Mouse (Mus musculus) CH12.LX (cell line): ENCODE data around the gene P2rx7. TPM values are rescaled to one million over a fixed set of nuclear protein-coding genes. Genes with fewer than 3 reads are reported as not detected.

ENCODE experiments used
- DNase-seq: peaks from one replicate; pipeline ENCODE4 v3.0.0-alpha.2; 2013; ENCODE audit errors: extremely low read depth
- H3K27ac ChIP-seq: 2 replicates; pipeline ENCODE4 v1.5.1; 2012; ENCODE audit warnings: low read depth, mild to moderate bottlenecking, control low read depth, moderate library complexity; ENCODE audit not compliant: insufficient read depth
- H3K27me3 ChIP-seq: replicated peaks from 2 replicates; pipeline ENCODE3; 2012; ENCODE audit warnings: inconsistent platforms
- H3K36me3 ChIP-seq, 2 experiments: replicated peaks in 1 of 2; 2 replicates each; pipeline versions ENCODE3 to v1.6.1; 2012; ENCODE audit warnings: inconsistent platforms in 1 of 2, low read length in 1 of 2, mild to moderate bottlenecking in 1 of 2, mixed read lengths in 1 of 2, moderate library complexity in 1 of 2; ENCODE audit not compliant: control insufficient read depth in 1 of 2, insufficient read depth in 1 of 2
- H3K4me1 ChIP-seq, 2 experiments: 2 replicates each; pipeline ENCODE4 v1.6.1; 2012; ENCODE audit warnings: inconsistent platforms in 1 of 2, moderate library complexity in 1 of 2; ENCODE audit not compliant: insufficient read depth in 2 of 2, control insufficient read depth in 1 of 2
- H3K4me2 ChIP-seq: 2 replicates; pipeline ENCODE4 v1.6.1; 2012; ENCODE audit warnings: low read depth, mild to moderate bottlenecking, control low read depth; ENCODE audit not compliant: poor library complexity, insufficient read depth, severe bottlenecking
- H3K4me3 ChIP-seq, 3 experiments: fragments of 150-350 bp in 1 of 3; sonication (generic) in 1 of 3; replicated peaks in 1 of 3; 2 replicates each; pipeline versions ENCODE3 to v1.5.1; 2011 to 2012; ENCODE audit warnings: low read depth in 2 of 3, low read length in 2 of 3, mild to moderate bottlenecking in 2 of 3, moderate library complexity in 2 of 3, control low read depth in 1 of 3, improper control_type of control experiment in 1 of 3, inconsistent platforms in 1 of 3, mixed read lengths in 1 of 3; ENCODE audit not compliant: poor library complexity in 1 of 3
- H3K79me2 ChIP-seq: replicated peaks from 2 replicates; pipeline ENCODE4 v1.6.1; 2012; ENCODE audit warnings: mild to moderate bottlenecking, moderate library complexity; ENCODE audit not compliant: control insufficient read depth, poor library complexity, insufficient read depth, severe bottlenecking; ENCODE audit errors: extremely low read depth
- H3K9ac ChIP-seq: 2 replicates; pipeline ENCODE4 v1.6.1; 2012; ENCODE audit warnings: low read depth, mild to moderate bottlenecking, control low read depth, moderate library complexity; ENCODE audit not compliant: insufficient read depth
- H3K9me3 ChIP-seq: replicated peaks from 2 replicates; pipeline ENCODE3; 2012; ENCODE audit warnings: low read length, inconsistent platforms, mixed read lengths
- CHD1 ChIP-seq: IDR thresholded peaks from 2 replicates; pipeline ENCODE4 v1.6.1; 2012; ENCODE audit warnings: low read depth, low read length, improper control_type of control experiment, inconsistent platforms
- CHD2 ChIP-seq: IDR thresholded peaks from 2 replicates; pipeline ENCODE4 v1.6.1; 2011; ENCODE audit warnings: low read length, improper control_type of control experiment
- E2F4 ChIP-seq: IDR thresholded peaks from 2 replicates; pipeline ENCODE4 v1.6.1; 2011; ENCODE audit warnings: low read depth, low read length, improper control_type of control experiment; ENCODE audit not compliant: insufficient replicate concordance
- EP300 ChIP-seq: IDR thresholded peaks from 2 replicates; pipeline ENCODE4 v1.6.1; 2011; ENCODE audit warnings: low read length, improper control_type of control experiment
- ETS1 ChIP-seq: conservative IDR thresholded peaks from 2 replicates; pipeline ENCODE4 v1.6.1; 2012; ENCODE audit warnings: low read depth, mild to moderate bottlenecking, inconsistent platforms, low read length, improper control_type of control experiment, moderate library complexity
- GABPA ChIP-seq: IDR thresholded peaks from 2 replicates; pipeline ENCODE4 v1.6.1; 2012; ENCODE audit warnings: low read depth, low read length, improper control_type of control experiment, inconsistent platforms; ENCODE audit not compliant: insufficient replicate concordance
- HCFC1 ChIP-seq: IDR thresholded peaks from 2 replicates; pipeline ENCODE4 v1.6.1; 2012; ENCODE audit warnings: low read depth, mild to moderate bottlenecking, inconsistent platforms, low read length, improper control_type of control experiment
- IRF4 ChIP-seq: IDR thresholded peaks from 2 replicates; pipeline ENCODE4 v1.6.1; 2014; ENCODE audit warnings: low read depth, mild to moderate bottlenecking, inconsistent platforms, low read length, improper control_type of control experiment
- JUND ChIP-seq: conservative IDR thresholded peaks from 2 replicates; pipeline ENCODE4 v1.6.1; 2011; ENCODE audit warnings: low read depth, low read length, improper control_type of control experiment
- KAT2A ChIP-seq: IDR thresholded peaks from 2 replicates; pipeline ENCODE4 v1.6.1; 2012; ENCODE audit warnings: low read length, improper control_type of control experiment, inconsistent platforms; ENCODE audit not compliant: insufficient replicate concordance
- MAFK ChIP-seq: IDR thresholded peaks from 2 replicates; pipeline ENCODE4 v1.6.1; 2011; ENCODE audit warnings: low read length, improper control_type of control experiment; ENCODE audit not compliant: insufficient replicate concordance
- MAZ ChIP-seq: IDR thresholded peaks from 2 replicates; pipeline ENCODE4 v1.6.1; 2012; ENCODE audit warnings: low read depth, mild to moderate bottlenecking, inconsistent platforms, low read length, improper control_type of control experiment, moderate library complexity
- MEF2A ChIP-seq: IDR thresholded peaks from 2 replicates; pipeline ENCODE4 v1.6.1; 2014; ENCODE audit warnings: low read depth, mild to moderate bottlenecking, inconsistent platforms, low read length, improper control_type of control experiment, borderline replicate concordance
- NRF1 ChIP-seq: IDR thresholded peaks from 2 replicates; pipeline ENCODE4 v1.6.1; 2014; ENCODE audit warnings: low read depth, mild to moderate bottlenecking, inconsistent platforms, low read length, improper control_type of control experiment, moderate library complexity
- RAD21 ChIP-seq: IDR thresholded peaks from 2 replicates; pipeline ENCODE4 v1.6.1; 2011; ENCODE audit warnings: low read depth, mild to moderate bottlenecking, low read length, improper control_type of control experiment, moderate library complexity
- SMC3 ChIP-seq: IDR thresholded peaks from 2 replicates; pipeline ENCODE4 v1.6.1; 2011; ENCODE audit warnings: low read depth, low read length, improper control_type of control experiment
- TCF12 ChIP-seq: IDR thresholded peaks from 2 replicates; pipeline ENCODE4 v1.6.1; 2014; ENCODE audit warnings: low read depth, mild to moderate bottlenecking, inconsistent platforms, low read length, improper control_type of control experiment
- UBTF ChIP-seq: IDR thresholded peaks from 2 replicates; pipeline ENCODE4 v1.6.1; 2012; ENCODE audit warnings: low read depth, mild to moderate bottlenecking, inconsistent platforms, low read length, improper control_type of control experiment, moderate library complexity
- USF1 ChIP-seq: IDR thresholded peaks from 2 replicates; pipeline ENCODE4 v1.6.1; 2014; ENCODE audit warnings: low read depth, mild to moderate bottlenecking, inconsistent platforms, low read length, improper control_type of control experiment
- ZMIZ1 ChIP-seq: IDR thresholded peaks from 2 replicates; pipeline ENCODE4 v1.6.1; 2012; ENCODE audit warnings: low read depth, mild to moderate bottlenecking, inconsistent platforms, low read length, improper control_type of control experiment
- dilution Hi-C: fragments of 300-500 bp; cut with MboI; formaldehyde crosslinking; loops from 2 replicates; pipeline ENCODE4 v1.14.3; 2020; ENCODE audit warnings: low sequenced_read_pairs; ENCODE audit not compliant: extremely low pct_unique_long_range_greater_than_20kb, extremely low pct_ligation_motif_present
- in situ Hi-C: fragments of 300-500 bp; cut with MboI; formaldehyde crosslinking; loops from 3 replicates; pipeline ENCODE4 v1.14.3; 2019; ENCODE audit warnings: low sequenced_read_pairs, low pct_ligation_motif_present, low pct_unique_long_range_greater_than_20kb, mixed read lengths
- polyA plus RNA-seq: library from polyadenylated mRNA; unstranded; fragments of >175 nt; gene quantifications from 2 replicates; pipeline ENCODE4 v1.2.1, GENCODE M21; 2012; ENCODE audit warnings: low read depth; ENCODE audit not compliant: insufficient read length
- total RNA-seq, 2 experiments: library from RNA; depleted of rRNA; stranded (reverse); fragments of 300-350 nt in 1 of 2; fragments of >200 nt in 1 of 2; gene quantifications; 2 replicates each; pipeline ENCODE4 v1.2.3; 2012 to 2014

Gene P2rx7
- total and polyA plus RNA-seq, 3 experiments, result 0.59 to 1.5 (median 1.5) TPM

GRCm38 (mm10) chr5:122653112-122653445 lies 9.4 kb downstream of the P2rx7 start:
- TF ChIP-seq KAT2A (no peak), ETS1 (no peak), HCFC1 (no peak), TCF12 (no peak), NRF1 (no peak), MAZ (no peak), UBTF (no peak), RAD21 (no peak), GABPA (no peak), USF1 (no peak), CHD1 (no peak), SMC3 (no peak), IRF4 (no peak), CHD2 (no peak), ZMIZ1 (no peak), MEF2A (no peak), EP300 (no peak), E2F4 (no peak)
- TF ChIP-seq, all 38 proteins: peak for 0
- H3K27me3 ChIP-seq, result no peaks in the 10 kb centered on the region
- peak overlapping the region in 1 of 3 experiments; percentile 26 for H3K4me3 ChIP-seq
- H3K9ac ChIP-seq, result no peak overlapping the region
- H3K79me2 ChIP-seq, result no peaks in the 10 kb centered on the region
- in situ Hi-C loops (no loop called here), dilution Hi-C loops (no loop called here)
- no peaks in the 10 kb centered on the region for H3K36me3 ChIP-seq
- H3K27ac ChIP-seq, result no peak overlapping the region
- peak overlapping the region; percentile 47; the same call in 1 of the 2 replicates for H3K4me2 ChIP-seq
- H3K4me1 ChIP-seq, result peaks cover 2 to 24% of the 10 kb centered on the region in 2 experiments; a peak in 2 of 4 replicates
- no peak for DNase-seq
- H3K9me3 ChIP-seq, result peaks cover 2% of the 10 kb centered on the region

DNA sequence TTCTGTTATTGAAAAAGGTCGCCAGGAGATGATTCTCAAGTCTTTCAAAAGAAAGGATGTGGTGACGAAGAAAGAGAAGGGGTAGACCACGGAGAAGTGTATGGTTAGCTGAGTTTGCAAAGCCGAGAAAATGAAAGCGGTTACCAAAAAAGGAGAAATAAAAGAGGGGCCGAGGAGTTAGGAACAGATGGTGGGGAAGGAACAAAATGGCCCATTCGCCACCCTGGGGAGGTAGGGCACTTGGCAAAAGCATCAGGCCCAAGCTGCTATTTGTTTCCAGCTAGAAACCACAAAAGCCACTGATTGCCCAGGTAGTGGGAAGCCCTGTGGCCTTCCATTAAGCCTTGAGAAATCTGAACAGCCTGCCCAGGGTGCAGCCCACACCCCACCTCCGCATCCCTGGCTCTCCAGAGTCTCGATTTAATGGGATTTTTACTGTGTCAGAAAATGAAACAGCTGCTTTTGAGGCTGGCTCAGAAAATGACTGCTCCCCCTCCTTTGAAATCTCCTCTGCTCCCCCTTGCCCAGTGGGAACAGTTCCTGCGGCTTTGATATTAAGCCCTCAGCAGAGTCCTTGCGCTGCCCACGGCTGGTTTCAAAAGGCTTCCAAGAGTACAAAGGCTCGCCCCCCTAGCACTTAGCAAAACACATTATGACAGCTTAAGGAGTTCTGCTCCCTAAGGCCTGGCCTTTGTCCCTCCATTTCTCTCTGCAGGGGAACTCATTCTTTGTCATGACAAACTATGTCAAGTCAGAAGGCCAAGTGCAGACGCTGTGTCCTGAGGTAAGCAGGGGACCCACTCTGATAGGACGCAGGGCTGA lies 9.9 kb downstream of the P2rx7 start:
- peaks cover 2 to 24% of the 10 kb centered on the region in 2 experiments; a peak in 2 of 4 replicates for H3K4me1 ChIP-seq
- peak overlapping the region; percentile 47; the same call in 1 of the 2 replicates for H3K4me2 ChIP-seq
- no peak overlapping the region for H3K9ac ChIP-seq

More for the DNA sequence above, 9.9 kb downstream of the P2rx7 start:
- H3K36me3 ChIP-seq, result no peaks in the 10 kb centered on the region
- peak overlapping the region in 1 of 3 experiments; percentile 26 for H3K4me3 ChIP-seq
- TF ChIP-seq MEF2A, result no peak
- no peak for TF ChIP-seq EP300
- no peak for TF ChIP-seq NRF1
- TF ChIP-seq TCF12, result no peak
- no peak for TF ChIP-seq JUND
- no peak for TF ChIP-seq MAFK
- no peak for TF ChIP-seq UBTF
- TF ChIP-seq, all 38 proteins: peak for 0
- Histone ChIP-seq H3K9me3 (no peaks in the 10 kb centered on the region), H3K27me3 (no peaks in the 10 kb centered on the region), H3K27ac (no peak overlapping the region), H3K79me2 (no peaks in the 10 kb centered on the region)
- dilution Hi-C loops, result no loop called here
- peak; percentile 37 for DNase-seq
- in situ Hi-C loops, result no loop called here
